Mouse (Mus musculus): ENCODE data around the gene AI987944. TPM values are rescaled to one million over a fixed set of nuclear protein-coding genes. Genes with fewer than 3 reads are reported as not detected.

AI987944 gene
- 8.6 and 12.2 TPM in 2 replicates for polyA plus RNA-seq (2016; fragmentation: Nextera tagmentation; extraction: Ambion mirVana)

DNA sequence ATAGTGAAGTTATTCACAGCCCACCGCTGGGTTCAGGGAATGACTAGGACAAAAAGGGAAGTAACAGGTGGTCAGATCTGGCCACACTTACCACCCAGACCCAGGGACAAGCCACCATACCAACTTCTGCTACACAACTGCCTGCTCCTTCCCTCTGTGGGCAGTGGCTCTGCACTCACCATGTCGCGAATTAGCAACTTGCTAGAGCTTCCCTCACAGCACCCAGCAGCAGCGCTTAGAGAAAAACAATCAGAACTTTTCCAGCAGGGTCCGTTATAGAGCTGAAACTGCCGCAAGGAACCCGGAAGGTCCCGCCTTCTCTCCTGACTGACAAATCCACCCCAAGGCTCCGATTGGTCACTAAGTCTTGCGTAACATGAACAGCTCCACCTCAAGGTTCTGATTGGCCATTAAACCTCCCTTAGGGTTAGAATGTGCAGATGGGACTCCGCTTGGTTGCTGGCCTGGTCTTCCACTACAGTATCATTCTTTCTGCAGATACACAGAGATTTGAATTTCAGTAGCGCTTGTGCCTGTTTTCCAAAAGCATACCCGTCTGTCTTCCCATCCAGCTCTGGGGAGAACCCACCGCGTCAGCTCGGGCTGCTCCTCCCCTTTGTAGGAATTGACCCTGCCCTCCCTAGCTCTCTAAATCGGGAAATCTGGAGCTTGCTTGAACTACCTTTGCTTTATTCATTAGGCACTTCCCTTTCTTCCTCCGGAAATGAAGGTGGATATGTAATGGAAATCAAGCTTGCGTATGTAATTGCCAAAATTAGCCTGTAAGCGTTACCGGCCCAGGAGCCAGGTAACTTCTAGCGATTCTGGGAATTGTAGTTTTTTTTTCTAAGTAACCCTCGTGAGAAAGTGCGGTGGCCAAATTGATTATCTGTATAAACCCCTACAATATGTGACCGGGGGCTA lies at the start of gene AI987944:
AI987944 (minus strand) TSS at position 332 of the 924 bp plus-strand sequence.
- H3K27me3 ChIP-seq (ENCODE audit: insufficient read depth, poor library complexity, severe bottlenecking): no peaks in the 10 kb centered on the region
- no peaks in the 10 kb centered on the region for H3K9me3 ChIP-seq
- peak within 1 kb of the TSS; percentile 88 for H3K27ac ChIP-seq
- H3K4me1 ChIP-seq (replicated peaks): no peaks in the 10 kb centered on the region
- H3K4me3 ChIP-seq: peak within 1 kb of the TSS; percentile 63
- DNase-seq (ENCODE audit: low spot score): peak; percentile 84
- WGBS: under 1% methylated on average over 25 of the region's 25 CpGs
- H3K36me3 ChIP-seq: 0 out of 2 replicates have a peak, but pooled peaks cover 9% of the 10 kb centered on the region

DNA sequence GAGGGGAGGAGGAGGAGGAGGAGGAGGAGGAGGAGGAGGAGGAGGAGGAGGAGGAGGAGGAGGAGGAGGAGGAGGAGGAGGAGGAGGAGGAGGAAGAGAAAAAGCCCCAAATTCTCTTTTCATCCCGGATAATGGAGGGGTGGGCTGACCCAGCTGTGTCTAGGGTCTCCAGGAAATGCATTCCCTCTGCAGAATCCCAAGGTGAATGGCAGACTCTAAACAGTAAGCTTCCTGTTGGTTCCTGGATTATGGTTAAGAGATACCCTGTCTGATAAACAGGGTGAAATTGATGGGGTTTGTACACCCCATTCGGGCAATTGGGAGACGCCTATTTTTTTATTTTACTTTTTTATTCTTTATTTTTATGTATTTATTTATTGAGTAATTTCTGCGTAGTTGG lies 951 bp upstream of the AI987944 start:
- Histone ChIP-seq H3K27ac (no peak overlapping the region), H3K36me3 (0 out of 2 replicates have a peak, but pooled peaks cover 5% of the 10 kb centered on the region), H3K9me3 (no peaks in the 10 kb centered on the region), H3K27me3 (ENCODE audit: insufficient read depth, poor library complexity, severe bottlenecking) (no peaks in the 10 kb centered on the region), H3K4me3 (peak overlapping the region; percentile 63), H3K4me1 (replicated peaks) (no peaks in the 10 kb centered on the region)
- 72% methylated on average over 4 of the region's 4 CpGs for WGBS
- no peak for DNase-seq (ENCODE audit: low spot score)

Other genes starting within 250 kb of the AI987944 start
- gene Gm5592, start 239.5 kb downstream of the AI987944 start, polyA plus RNA-seq (2016; fragmentation: Nextera tagmentation; extraction: Ambion mirVana): not detected in 2 replicates
- gene Vmn2r57, start 55.3 kb upstream of the AI987944 start, polyA plus RNA-seq (2016; fragmentation: Nextera tagmentation; extraction: Ambion mirVana): 0.15 and 0.17 TPM in 2 replicates
- gene Gm20449, start 106.0 kb upstream of the AI987944 start, polyA plus RNA-seq (2016; fragmentation: Nextera tagmentation; extraction: Ambion mirVana): 0.05 TPM in 1 of 2 replicates, not detected in the other
- 7.7 and 11.3 TPM in 2 replicates for gene AW146154, start 106.5 kb upstream of the AI987944 start, polyA plus RNA-seq (2016; fragmentation: Nextera tagmentation; extraction: Ambion mirVana)
- not detected in 2 replicates for gene Gm6871, start 180.3 kb upstream of the AI987944 start, polyA plus RNA-seq (2016; fragmentation: Nextera tagmentation; extraction: Ambion mirVana)
- gene 2610021A01Rik, start 205.9 kb upstream of the AI987944 start, polyA plus RNA-seq (2016; fragmentation: Nextera tagmentation; extraction: Ambion mirVana): 10.2 and 13.8 TPM in 2 replicates
- 9.7 and 13.8 TPM in 2 replicates for gene Zfp788, start 239.8 kb upstream of the AI987944 start, polyA plus RNA-seq (2016; fragmentation: Nextera tagmentation; extraction: Ambion mirVana)

All from hindbrain, embryonic 10.5 days (tissue).